Mouse (Mus musculus): ENCODE data around the gene Nfia. TPM values are rescaled to one million over a fixed set of nuclear protein-coding genes. Genes with fewer than 3 reads are reported as not detected.

Gene Nfia
- polyA plus RNA-seq, 1 experiment, result 10.3 TPM

DNA sequence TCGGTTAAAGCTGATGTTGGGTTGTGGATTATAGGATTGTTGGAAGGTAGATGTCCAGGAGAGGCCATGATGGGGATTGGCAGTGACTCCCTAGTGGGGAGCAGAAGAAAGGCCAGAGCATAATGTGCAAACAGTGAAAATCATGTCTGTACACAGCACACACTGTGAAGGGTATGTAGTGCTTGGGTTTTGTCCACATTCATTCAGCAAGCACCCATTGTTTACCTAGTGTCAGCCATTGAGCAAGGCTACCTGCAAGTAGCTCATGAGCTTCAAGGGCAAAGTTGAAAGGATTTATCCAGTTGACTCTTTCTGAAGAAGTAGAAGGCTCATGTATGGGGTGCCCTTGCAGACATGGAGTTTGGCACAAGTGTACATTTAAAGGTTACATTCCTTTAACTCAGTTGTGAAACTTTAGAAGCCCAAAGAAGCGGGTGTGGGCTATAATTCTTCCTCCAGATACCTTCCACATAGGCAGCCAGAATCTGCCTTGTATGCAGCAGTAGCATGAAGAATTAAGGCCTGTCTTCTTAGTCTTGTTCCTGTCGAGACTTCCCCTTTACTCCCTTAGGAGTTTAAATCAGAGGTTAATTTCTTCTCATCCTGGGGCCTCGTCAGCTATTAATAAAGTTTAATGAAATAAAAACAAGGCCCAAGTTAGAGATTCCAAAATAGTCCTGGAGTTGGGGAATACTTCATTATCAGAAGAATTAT is 37.2 kb downstream of the Nfia start:
- DNase-seq (ENCODE audit: low read depth, low spot score), result no peak
- WGBS, result 87% methylated on average over 4 of the region's 4 CpGs

DNA sequence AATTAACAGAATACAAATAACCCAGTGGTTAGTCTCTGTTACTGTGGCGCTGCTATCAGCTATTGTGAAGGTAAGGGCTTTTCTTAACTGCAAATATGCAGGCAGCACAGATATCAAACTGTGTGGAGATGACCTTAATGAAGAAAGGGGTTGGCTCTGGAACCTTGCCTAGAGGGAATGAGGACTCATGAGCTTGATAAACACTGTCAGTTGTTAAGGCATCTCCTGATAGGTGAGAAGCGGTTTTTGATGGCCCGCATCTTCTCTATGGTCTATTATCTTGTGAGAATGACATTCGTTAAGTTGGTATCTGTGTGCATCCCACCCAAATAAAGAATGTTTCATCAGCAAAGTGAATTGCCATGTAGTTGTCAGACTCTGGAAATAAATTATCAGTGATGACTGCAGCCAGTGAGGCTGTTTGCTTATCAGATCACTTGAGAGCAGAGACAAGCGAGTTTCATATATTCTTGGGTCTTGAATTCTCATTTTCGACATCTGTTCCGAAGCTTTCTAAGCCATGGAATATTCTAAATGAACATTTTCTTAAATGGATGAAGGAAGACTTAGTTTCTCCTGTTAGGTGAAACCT is 37.9 kb downstream of the Nfia start:
- 88% methylated on average over 7 of the region's 7 CpGs for WGBS
- DNase-seq (ENCODE audit: low read depth, low spot score), result no peak

DNA sequence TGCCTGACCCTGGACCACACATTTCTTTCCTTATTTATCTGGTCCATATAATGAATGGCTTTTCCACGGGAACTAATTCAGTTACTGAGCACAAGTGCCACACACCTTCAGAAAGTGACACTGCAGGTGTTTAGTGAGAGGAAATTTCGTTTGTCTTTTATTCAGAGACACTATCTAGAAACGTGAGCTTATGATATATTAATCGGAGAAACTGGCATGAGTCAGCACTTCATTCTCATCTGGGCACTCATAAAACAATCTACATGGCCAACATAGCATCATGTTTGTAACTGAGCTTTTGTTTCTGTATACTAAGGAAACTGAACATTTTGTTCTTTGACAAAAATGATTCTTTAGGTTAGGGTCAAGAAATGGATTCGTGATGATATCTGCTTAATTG is 40.5 kb downstream of the Nfia start:
- 53% methylated on average over 5 of the region's 5 CpGs for WGBS
- no peak for DNase-seq (ENCODE audit: low read depth, low spot score)

DNA sequence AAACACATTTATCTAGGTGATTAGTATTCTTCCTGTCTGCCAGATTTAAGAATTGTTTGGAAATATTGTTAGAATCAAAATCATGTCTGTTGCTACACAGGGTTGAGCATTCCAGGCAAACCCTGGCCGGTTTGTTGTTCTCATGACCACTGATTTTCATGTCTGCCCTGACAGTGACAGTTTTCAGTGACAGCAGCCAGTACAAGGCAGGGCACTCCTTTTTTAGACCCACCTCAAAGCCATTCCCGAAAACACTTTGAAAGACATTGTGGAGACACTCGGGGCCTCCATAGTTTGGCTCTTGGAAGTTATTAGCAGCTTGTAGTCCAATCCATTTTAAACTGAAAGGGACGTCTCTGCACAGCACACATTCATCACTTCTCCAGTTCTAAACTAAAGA is 41.5 kb downstream of the Nfia start:
- DNase-seq (ENCODE audit: low read depth, low spot score), result no peak

DNA sequence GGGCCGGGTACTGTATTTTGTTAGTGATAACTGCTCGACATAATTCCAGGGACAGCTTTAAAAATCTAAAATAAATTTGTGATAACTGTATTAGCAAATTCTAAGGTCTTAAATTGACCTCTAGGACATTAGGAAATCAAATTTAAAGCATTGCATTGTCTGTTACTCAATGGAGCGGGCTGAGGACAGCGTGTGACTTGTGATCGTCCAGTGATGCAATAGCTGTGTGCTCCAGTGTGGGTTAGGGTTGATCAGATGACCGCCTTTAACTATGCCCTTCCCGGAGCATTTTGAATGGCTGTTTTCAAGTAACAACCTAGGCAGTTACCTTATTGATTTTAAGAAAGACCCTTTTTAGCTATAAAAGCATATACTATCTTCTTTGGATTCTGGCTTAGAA is 42.0 kb downstream of the Nfia start:
- DNase-seq (ENCODE audit: low read depth, low spot score), result no peak
- 88% methylated on average over 7 of the region's 7 CpGs for WGBS

More for the DNA sequence above, 41.5 kb downstream of the Nfia start:
- WGBS, result 79% methylated on average over 4 of the region's 4 CpGs

DNA sequence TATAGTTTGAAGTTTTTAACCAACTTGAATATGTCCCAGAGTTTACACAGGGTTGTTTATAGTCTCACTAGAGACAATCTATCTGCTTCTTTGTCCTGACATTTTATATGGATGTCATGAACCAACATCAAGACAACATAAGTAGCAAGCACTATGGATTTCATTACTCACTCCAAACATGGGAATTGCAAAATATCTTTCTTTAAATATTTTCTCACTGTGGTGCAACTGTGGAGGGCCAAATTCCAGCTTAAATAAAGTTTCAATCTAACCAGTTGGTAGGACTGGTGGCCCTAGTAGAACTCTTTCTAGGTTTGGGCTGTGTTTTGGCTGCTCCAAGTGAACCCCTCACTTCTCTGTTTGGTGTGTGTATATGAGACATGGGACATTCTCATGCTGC is 43.5 kb downstream of the Nfia start:
- DNase-seq (ENCODE audit: low read depth, low spot score), result no peak

DNA sequence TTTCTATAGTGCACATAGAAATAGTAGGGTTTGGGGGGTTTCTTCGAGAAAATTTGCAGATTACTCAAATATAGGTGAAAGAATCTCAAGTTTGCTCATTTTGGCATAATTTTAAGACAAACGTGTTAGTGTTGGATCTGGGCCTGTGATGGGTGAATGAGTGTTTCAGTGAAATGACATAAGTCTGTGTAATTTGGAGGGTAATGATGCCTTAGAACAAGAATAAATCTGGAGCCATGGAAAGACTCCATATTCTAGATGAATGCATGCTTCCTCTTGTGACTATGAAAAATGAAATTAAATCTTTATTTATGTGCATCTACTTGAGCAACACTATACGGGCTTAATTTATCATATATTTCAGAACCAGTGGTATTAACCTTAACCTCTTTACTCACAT is 44.2 kb downstream of the Nfia start:
- WGBS, result 86% methylated on average over 3 of the region's 3 CpGs
- DNase-seq (ENCODE audit: low read depth, low spot score), result no peak

DNA sequence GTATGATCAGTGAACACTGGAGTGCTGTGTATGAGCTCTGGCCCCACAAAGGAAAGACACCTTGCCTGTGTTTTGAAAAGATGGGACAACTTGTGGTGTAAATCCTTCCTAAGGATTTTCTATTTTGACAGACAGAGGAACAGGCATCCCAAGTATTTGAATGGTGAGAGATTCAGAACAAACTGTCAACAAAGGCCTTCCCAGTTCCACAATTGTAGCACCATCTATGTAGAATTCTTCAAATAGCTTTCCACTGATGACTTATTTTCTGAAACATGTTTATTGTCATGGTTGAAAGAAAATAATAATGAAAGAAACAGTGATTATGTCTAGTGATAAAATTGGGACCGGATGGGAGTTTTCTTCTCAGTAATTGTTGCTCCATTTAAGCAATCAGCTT is 45.2 kb downstream of the Nfia start:
- no peak for DNase-seq (ENCODE audit: low read depth, low spot score)
- WGBS, result 72% methylated on average over 1 of the region's 1 CpGs

DNA sequence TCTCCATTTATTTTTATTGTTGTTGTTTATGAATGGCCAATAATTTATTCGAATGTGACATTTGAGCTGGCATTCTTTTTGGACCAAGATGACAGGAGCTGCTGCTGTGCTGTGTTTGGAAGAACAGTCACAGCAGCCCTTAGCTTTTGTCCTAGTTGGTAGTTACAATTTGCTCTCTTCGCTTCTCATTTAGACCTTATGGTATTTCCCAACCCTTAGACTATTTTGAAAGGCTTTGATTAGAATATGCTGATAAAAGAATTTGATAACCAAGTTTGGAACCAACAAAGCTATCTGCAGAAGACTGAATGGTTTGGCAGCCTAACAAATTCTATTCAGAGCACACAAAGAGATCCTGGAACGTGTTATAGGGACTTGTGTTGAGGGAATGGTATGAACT is 46.0 kb downstream of the Nfia start:
- 86% methylated on average over 3 of the region's 3 CpGs for WGBS
- DNase-seq (ENCODE audit: low read depth, low spot score), result no peak

DNA sequence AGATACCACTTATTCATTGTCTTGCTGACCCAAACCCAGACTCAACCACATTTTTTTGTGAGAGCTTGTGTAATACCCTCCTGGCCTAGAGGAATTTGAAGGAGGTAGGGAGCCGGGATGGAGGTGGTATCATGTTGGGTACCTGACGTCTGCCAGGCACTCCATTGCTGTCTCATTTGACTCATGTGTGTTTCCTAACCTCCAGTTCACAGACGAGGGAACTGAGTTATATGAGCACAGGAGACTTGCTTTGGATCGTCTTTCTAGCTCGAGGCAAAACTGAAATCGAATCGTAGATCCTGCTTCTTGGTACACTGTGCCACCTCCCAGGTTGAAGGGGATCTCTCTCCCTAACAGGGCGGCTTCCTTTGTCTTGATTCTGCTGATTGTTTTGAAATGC is 46.6 kb downstream of the Nfia start:
- no peak for DNase-seq (ENCODE audit: low read depth, low spot score)
- 89% methylated on average over 8 of the region's 8 CpGs for WGBS

DNA sequence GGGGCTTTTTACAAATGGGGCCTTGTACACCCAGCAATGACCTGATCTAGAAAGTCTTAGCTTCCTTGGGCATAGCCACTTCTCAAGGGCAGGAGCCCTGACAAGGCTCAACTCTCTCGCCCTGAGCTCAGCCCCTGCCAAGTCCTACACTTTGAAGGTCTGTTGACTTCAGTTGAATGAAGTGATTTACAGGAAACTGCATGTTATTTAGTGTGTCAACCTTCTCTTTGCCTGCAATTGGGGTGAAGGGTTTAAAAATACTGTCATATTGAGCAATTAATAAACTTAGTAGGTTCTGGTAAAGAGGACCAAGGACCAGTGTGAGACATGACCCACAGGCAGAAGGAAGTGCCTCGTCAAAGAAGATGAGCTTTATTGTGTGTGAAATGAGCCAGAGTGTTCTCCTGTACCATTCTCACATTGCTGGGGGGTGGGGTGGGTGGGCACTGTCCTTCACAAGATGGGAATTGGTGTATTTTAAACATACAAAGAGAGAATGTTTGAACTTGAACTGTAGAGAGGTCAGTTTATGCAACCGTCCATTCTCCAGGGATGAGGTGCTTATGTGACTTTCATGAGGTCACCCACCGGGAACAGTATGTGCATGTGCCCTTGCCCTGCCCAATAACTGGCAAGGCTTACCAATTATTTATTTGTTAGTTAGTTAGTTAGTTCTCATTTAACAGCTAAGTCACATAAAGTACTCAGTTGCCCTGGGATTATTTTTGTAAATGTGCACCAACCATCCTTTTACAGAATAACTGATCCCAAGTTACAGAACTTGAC is 48.1 kb downstream of the Nfia start:
- 83% methylated on average over 4 of the region's 4 CpGs for WGBS
- no peak for DNase-seq (ENCODE audit: low read depth, low spot score)

DNA sequence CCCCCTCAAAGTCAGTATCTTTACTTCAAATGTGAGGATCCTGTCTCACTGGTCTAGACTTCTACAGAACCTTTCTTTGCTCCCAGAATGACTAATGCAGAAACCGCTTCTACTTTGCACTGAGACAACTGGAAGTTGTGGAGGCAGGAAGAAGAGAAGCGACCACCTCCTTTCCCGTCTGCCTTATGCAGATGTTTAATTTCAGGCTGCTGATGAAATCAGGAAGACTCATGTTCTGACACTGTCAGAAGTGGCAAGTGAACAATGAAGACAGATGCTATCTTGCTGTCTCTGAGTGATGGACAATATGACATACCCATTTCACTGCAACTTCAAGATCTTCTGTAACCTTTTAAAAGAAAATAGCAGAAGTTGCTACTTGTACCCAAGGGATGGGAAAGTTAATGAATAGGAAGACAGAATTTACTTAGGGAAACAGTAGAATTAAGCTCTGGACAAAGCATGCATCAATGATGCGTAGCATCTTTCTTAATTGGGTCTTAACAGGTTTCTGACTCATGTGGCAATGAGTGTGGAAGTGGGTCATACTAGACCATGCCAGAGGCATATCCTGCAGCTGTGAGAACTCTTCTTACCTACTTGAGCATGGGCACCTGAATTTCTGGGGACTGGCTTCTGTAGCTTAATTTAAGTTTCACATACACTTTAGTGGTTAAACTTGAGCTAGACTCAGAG is 49.2 kb downstream of the Nfia start:
- WGBS, result 84% methylated on average over 4 of the region's 4 CpGs
- DNase-seq (ENCODE audit: low read depth, low spot score), result no peak

DNA sequence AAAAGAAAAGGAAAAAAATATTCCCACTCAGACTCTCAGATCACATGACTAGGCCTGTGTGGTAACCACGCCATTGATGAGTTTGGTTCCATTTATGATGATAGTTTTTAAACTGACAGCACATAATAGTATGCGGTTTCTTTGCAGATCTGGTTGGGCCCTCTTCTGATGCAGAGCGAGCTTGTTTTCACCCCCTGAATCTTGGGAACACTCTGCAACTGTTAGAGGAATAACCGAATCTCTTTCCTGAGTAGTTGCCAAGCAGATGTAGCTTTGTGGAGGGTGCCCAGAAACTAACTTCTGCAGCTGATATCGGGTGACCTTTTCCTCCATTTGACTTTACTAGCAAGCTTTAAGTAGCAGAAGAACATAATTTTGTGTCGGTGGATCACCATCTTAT is 51.0 kb downstream of the Nfia start:
- 81% methylated on average over 6 of the region's 6 CpGs for WGBS

DNA sequence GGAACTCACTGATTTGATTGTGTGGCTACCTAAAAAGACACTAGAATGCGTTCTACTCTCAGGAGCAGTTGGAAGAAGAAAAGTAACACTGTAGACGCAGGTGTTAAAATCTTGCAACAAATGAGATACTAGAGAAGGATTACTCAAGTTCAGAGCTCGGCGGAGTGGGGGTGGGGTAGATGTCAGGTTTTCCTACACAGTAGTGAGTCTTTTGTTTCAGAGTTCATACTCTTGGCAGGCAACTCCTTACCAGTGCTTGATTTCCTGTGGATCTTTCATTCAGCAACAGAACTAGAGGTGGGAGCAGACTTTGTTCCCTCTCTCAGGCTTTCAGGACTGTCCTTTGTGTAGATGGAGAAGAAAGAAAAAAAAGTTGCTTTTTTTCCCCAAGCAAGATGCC is 51.9 kb downstream of the Nfia start:
- DNase-seq (ENCODE audit: low read depth, low spot score), result no peak

More for the DNA sequence above, 51.0 kb downstream of the Nfia start:
- DNase-seq (ENCODE audit: low read depth, low spot score), result no peak

DNA sequence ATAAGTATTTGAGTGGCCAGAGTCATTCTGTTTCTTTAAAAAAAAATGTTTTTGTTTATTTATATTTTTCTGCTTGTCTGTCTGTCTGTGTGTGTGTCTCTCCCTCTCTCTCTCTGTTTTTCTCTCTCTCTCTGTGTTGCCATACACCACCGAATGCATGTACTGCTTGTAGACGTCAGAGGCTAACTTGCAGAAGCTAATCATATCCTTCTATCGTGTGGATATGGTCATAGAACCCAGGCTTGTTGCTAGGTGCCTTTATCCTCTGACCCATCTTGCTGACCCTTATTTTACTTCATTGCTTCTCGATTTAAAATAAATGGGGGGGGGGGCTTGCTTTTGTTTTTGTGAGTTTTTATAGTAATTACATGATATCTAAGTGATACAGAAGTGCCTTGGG is 52.9 kb downstream of the Nfia start:
- WGBS, result 90% methylated on average over 4 of the region's 4 CpGs
- DNase-seq (ENCODE audit: low read depth, low spot score), result no peak

More for the DNA sequence above, 51.9 kb downstream of the Nfia start:
- WGBS, result 85% methylated on average over 4 of the region's 4 CpGs

DNA sequence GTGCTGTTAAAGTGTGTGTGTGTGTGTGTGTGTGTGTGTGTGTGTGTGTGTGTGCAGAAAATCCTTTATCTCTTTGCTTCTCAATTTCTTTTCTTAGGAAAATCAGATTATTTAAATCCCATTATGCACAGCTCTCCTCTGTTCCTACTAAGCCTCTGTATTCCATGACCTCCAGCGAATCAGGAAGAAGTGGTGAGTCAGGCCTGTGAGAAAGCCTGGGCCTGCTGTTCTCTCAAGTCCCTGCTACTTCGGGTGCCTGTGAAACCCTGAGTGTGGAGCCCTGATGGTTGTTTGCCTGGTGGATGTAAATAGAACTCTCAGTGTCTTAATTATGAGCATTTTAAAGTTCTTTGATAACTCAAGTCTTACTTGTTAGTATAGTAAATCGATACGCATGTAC is 53.3 kb downstream of the Nfia start:
- DNase-seq (ENCODE audit: low read depth, low spot score), result no peak
- 76% methylated on average over 4 of the region's 4 CpGs for WGBS

DNA sequence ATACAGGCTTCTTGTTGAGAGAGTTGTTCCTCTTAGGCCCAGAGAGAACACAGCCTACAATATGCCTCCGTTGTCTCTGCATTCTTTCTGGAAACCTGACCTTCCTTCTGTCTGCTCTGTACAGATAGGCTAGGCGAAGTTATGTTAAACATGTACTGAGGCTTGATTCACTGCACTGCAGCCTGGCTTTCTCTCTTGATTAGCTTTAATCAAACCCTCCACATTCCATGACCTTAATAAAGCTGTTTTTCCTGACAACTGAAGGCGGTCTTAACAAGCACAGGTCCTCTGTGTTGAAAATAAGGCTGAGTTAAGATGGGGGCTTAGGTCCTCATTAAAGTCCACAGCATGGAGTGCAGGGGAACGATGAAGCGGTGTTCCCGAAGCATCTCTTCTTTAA is 54.6 kb downstream of the Nfia start:
- WGBS, result 89% methylated on average over 6 of the region's 6 CpGs
- DNase-seq (ENCODE audit: low read depth, low spot score), result no peak

DNA sequence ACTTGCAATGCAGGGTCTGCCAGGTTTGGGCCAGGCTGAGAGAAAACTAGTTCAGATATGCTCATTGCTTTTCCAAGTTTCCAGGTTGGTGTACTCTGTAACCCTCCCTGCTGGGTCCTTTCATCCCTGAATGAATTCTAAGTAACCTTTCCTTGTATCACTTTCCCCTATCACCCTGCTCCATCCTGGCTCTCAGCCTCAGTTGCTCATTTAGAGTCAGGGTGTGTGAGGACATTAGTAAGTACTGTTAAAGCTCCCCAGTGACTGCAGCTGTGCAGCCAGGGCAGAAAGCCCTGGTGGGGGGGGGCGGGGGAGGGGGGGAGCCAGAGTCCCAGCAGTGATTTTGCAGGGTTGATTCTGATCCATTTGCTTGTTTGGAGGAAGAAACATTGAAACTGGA is 56.0 kb downstream of the Nfia start:
- DNase-seq (ENCODE audit: low read depth, low spot score), result no peak
- 41% methylated on average over 1 of the region's 1 CpGs for WGBS

DNA sequence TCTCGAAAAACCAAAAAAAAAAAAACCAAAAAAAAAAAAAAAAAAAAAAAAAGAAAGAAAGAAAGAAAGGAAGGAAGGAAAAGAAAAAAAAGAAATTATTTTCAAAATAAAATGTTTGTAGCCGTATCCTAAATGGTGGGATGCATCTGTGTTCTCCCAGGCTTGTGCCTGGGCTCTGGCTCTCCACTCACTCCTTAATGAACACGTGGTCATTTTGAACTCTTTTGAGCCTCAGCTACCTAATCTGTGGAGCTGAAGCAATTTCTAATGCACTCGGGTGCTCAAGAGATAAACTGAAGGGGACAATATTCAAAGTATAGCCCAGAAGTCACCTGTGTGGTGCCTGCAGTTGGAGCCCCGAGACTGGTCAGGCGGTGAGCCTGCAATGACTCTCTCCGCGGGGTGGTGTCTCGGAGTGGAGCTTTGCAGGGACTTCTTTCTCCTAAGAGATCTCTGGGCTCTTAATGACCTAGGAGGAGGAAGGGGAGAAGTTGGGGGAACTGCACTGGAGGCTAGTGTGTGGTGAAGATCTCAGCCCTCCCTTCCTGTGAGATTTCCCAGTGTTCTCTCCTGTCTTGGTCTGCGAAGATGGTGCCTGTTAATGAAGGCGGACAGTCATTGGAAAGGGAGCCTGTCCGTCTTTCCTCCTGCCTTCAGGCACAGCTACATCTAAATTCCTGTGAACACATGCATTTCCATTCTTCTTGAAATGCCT is 57.0 kb downstream of the Nfia start:
- WGBS, result 94% methylated on average over 12 of the region's 12 CpGs
- DNase-seq (ENCODE audit: low read depth, low spot score), result no peak
